Mouse (Mus musculus): Measurements from ENCODE around the gene Nle1. TPM values are rescaled to one million over a fixed set of nuclear protein-coding genes. Genes with fewer than 3 reads are reported as not detected.

The Nle1 gene
- 23.6 and 30.5 TPM in 2 replicates for polyA plus RNA-seq (2015; fragmentation: Nextera tagmentation; extraction: Ambion mirVana)

GRCm38 (mm10) chr11:82907651-82908607 lies at the start of gene Nle1:
Gene Nle1, minus strand, starts transcription at chr11:82908411.
- Histone ChIP-seq H3K27ac (ENCODE audit: low read length) (no peak within 1 kb of the TSS), H3K4me1 (replicated peaks; ENCODE audit: control insufficient read depth, insufficient read depth, low read length) (peaks cover 6% of the 10 kb centered on the region), H3K4me2 (ENCODE audit: low read depth, low read length) (peak within 1 kb of the TSS; percentile 86), H3K9me3 (ENCODE audit: control insufficient read depth, low read length) (no peaks in the 10 kb centered on the region), H3K36me3 (ENCODE audit: control insufficient read depth, insufficient read depth, low read length) (peaks cover 16% of the 10 kb centered on the region), H3K4me3 (ENCODE audit: low read length) (peak within 1 kb of the TSS; percentile 82), H3K27me3 (ENCODE audit: control insufficient read depth, insufficient read depth, low read depth, low read length) (no peaks in the 10 kb centered on the region; the same call in 1 of the 2 replicates), H3K9ac (ENCODE audit: low read length) (peak within 1 kb of the TSS; percentile 84)
- WGBS = 1% methylated on average over 68 of the region's 73 CpGs
- ATAC-seq (ENCODE audit: low read depth) = peak; percentile 80

GRCm38 (mm10) chr11:82956925-82957324 lies 48.7 kb upstream of the Nle1 start:
- H3K9ac ChIP-seq (ENCODE audit: low read length) = no peak overlapping the region
- H3K4me1 ChIP-seq (replicated peaks; ENCODE audit: control insufficient read depth, insufficient read depth, low read length) = no peaks in the 10 kb centered on the region
- H3K4me2 ChIP-seq (ENCODE audit: low read depth, low read length) = no peak overlapping the region
- WGBS = 57% methylated on average over 10 of the region's 10 CpGs
- peaks cover 13% of the 10 kb centered on the region for H3K27me3 ChIP-seq (ENCODE audit: control insufficient read depth, insufficient read depth, low read depth, low read length)
- no peaks in the 10 kb centered on the region for H3K36me3 ChIP-seq (ENCODE audit: control insufficient read depth, insufficient read depth, low read length)
- H3K27ac ChIP-seq (ENCODE audit: low read length) = no peak overlapping the region
- H3K9me3 ChIP-seq (ENCODE audit: control insufficient read depth, low read length) = no peaks in the 10 kb centered on the region
- no peak overlapping the region for H3K4me3 ChIP-seq (ENCODE audit: low read length)
- no peak for ATAC-seq (ENCODE audit: low read depth)

GRCm38 (mm10) chr11:82954631-82955030 lies 46.4 kb upstream of the Nle1 start:
- ATAC-seq (ENCODE audit: low read depth) = no peak
- Histone ChIP-seq H3K9me3 (ENCODE audit: control insufficient read depth, low read length) (no peaks in the 10 kb centered on the region), H3K9ac (ENCODE audit: low read length) (no peak overlapping the region), H3K4me1 (replicated peaks; ENCODE audit: control insufficient read depth, insufficient read depth, low read length) (no peaks in the 10 kb centered on the region), H3K36me3 (ENCODE audit: control insufficient read depth, insufficient read depth, low read length) (no peaks in the 10 kb centered on the region), H3K4me3 (ENCODE audit: low read length) (no peak overlapping the region), H3K27me3 (ENCODE audit: control insufficient read depth, insufficient read depth, low read depth, low read length) (peaks cover 28% of the 10 kb centered on the region), H3K4me2 (ENCODE audit: low read depth, low read length) (no peak overlapping the region), H3K27ac (ENCODE audit: low read length) (no peak overlapping the region)
- WGBS = 68% methylated on average over 6 of the region's 6 CpGs

- Histone ChIP-seq H3K4me2 (ENCODE audit: low read depth, low read length) (peak overlapping the region; percentile 39; the same call in 1 of the 2 replicates), H3K9ac (ENCODE audit: low read length) (no peak overlapping the region), H3K27me3 (ENCODE audit: control insufficient read depth, insufficient read depth, low read depth, low read length) (peaks cover 28% of the 10 kb centered on the region), H3K9me3 (ENCODE audit: control insufficient read depth, low read length) (no peaks in the 10 kb centered on the region), H3K27ac (ENCODE audit: low read length) (no peak overlapping the region), H3K36me3 (ENCODE audit: control insufficient read depth, insufficient read depth, low read length) (no peaks in the 10 kb centered on the region), H3K4me3 (ENCODE audit: low read length) (peak overlapping the region; percentile 35), H3K4me1 (replicated peaks; ENCODE audit: control insufficient read depth, insufficient read depth, low read length) (no peaks in the 10 kb centered on the region)
- 51% methylated on average over 9 of the region's 9 CpGs for WGBS
- ATAC-seq (ENCODE audit: low read depth) = no peak
These were observed 44.7 kb upstream of the Nle1 start for GRCm38 (mm10) chr11:82952612-82953542.

GRCm38 (mm10) chr11:82951865-82952611 lies 43.8 kb upstream of the Nle1 start:
- Histone ChIP-seq H3K4me2 (ENCODE audit: low read depth, low read length) (peak overlapping the region; percentile 45), H3K9ac (ENCODE audit: low read length) (0 out of 2 replicates have a peak overlapping the region, but pooled peaks have one; percentile 15), H3K4me1 (replicated peaks; ENCODE audit: control insufficient read depth, insufficient read depth, low read length) (no peaks in the 10 kb centered on the region), H3K36me3 (ENCODE audit: control insufficient read depth, insufficient read depth, low read length) (no peaks in the 10 kb centered on the region), H3K27me3 (ENCODE audit: control insufficient read depth, insufficient read depth, low read depth, low read length) (peaks cover 28% of the 10 kb centered on the region), H3K4me3 (ENCODE audit: low read length) (peak overlapping the region; percentile 35), H3K9me3 (ENCODE audit: control insufficient read depth, low read length) (no peaks in the 10 kb centered on the region), H3K27ac (ENCODE audit: low read length) (peak overlapping the region; percentile 26; the same call in 1 of the 2 replicates)
- 4% methylated on average over 28 of the region's 28 CpGs for WGBS
- ATAC-seq (ENCODE audit: low read depth) = peak; percentile 49; the same call in 1 of the 2 replicates

- ATAC-seq (ENCODE audit: low read depth) = peak; percentile 71
- Histone ChIP-seq H3K9ac (ENCODE audit: low read length) (0 out of 2 replicates have a peak within 1 kb of the TSS, but pooled peaks have one; percentile 15), H3K4me2 (ENCODE audit: low read depth, low read length) (peak within 1 kb of the TSS; percentile 45), H3K4me1 (replicated peaks; ENCODE audit: control insufficient read depth, insufficient read depth, low read length) (no peaks in the 10 kb centered on the region), H3K27me3 (ENCODE audit: control insufficient read depth, insufficient read depth, low read depth, low read length) (peaks cover 28% of the 10 kb centered on the region), H3K4me3 (ENCODE audit: low read length) (peak within 1 kb of the TSS; percentile 35), H3K36me3 (ENCODE audit: control insufficient read depth, insufficient read depth, low read length) (no peaks in the 10 kb centered on the region), H3K9me3 (ENCODE audit: control insufficient read depth, low read length) (no peaks in the 10 kb centered on the region), H3K27ac (ENCODE audit: low read length) (peak within 1 kb of the TSS; percentile 64)
- WGBS = 8% methylated on average over 10 of the region's 10 CpGs
These were observed 42.7 kb upstream of the Nle1 start, which contains the start of gene Slfn5 for GRCm38 (mm10) chr11:82950736-82951481. Gene Slfn5, plus strand, starts transcription at chr11:82951349.

GRCm38 (mm10) chr11:82949036-82949435 lies 40.8 kb upstream of the Nle1 start:
- H3K36me3 ChIP-seq (ENCODE audit: control insufficient read depth, insufficient read depth, low read length) = no peaks in the 10 kb centered on the region
- no peak overlapping the region for H3K4me3 ChIP-seq (ENCODE audit: low read length)
- H3K4me2 ChIP-seq (ENCODE audit: low read depth, low read length) = no peak overlapping the region
- H3K4me1 ChIP-seq (replicated peaks; ENCODE audit: control insufficient read depth, insufficient read depth, low read length) = no peaks in the 10 kb centered on the region
- no peak overlapping the region for H3K27ac ChIP-seq (ENCODE audit: low read length)
- peaks cover 28% of the 10 kb centered on the region for H3K27me3 ChIP-seq (ENCODE audit: control insufficient read depth, insufficient read depth, low read depth, low read length)
- no peaks in the 10 kb centered on the region for H3K9me3 ChIP-seq (ENCODE audit: control insufficient read depth, low read length)
- 72% methylated on average over 9 of the region's 9 CpGs for WGBS
- no peak overlapping the region for H3K9ac ChIP-seq (ENCODE audit: low read length)
- no peak for ATAC-seq (ENCODE audit: low read depth)

GRCm38 (mm10) chr11:82947457-82947856 lies 39.2 kb upstream of the Nle1 start:
- Histone ChIP-seq H3K27ac (ENCODE audit: low read length) (no peak overlapping the region), H3K36me3 (ENCODE audit: control insufficient read depth, insufficient read depth, low read length) (no peaks in the 10 kb centered on the region), H3K27me3 (ENCODE audit: control insufficient read depth, insufficient read depth, low read depth, low read length) (peaks cover 21% of the 10 kb centered on the region), H3K9me3 (ENCODE audit: control insufficient read depth, low read length) (no peaks in the 10 kb centered on the region), H3K4me2 (ENCODE audit: low read depth, low read length) (no peak overlapping the region), H3K4me1 (replicated peaks; ENCODE audit: control insufficient read depth, insufficient read depth, low read length) (no peaks in the 10 kb centered on the region), H3K4me3 (ENCODE audit: low read length) (no peak overlapping the region), H3K9ac (ENCODE audit: low read length) (no peak overlapping the region)
- no peak for ATAC-seq (ENCODE audit: low read depth)
- 56% methylated on average over 4 of the region's 4 CpGs for WGBS
